Mouse (Mus musculus) forebrain, embryonic 14.5 days (tissue): ENCODE measurements around the gene Gm6592. TPM values are rescaled to one million over a fixed set of nuclear protein-coding genes. Genes with fewer than 3 reads are reported as not detected.

Source experiments
- ATAC-seq: fragments of 200-750 bp; cut with Nextera tagmentation; 2 replicates; pipeline ENCODE4 v1.8.0; 2017; ENCODE audit warnings: mild to moderate bottlenecking, moderate library complexity
- DNase-seq: peaks from one replicate; pipeline ENCODE4 v3.0.0-alpha.2; 2015; ENCODE audit warnings: low spot score
- H3K27ac ChIP-seq: fragments of 300-500 bp; sonication (generic); 2 replicates; pipeline ENCODE4 v1.5.1; 2014; ENCODE audit warnings: low read depth, mild to moderate bottlenecking, control low read depth, low read length, moderate library complexity
- H3K27me3 ChIP-seq: fragments of 300-500 bp; sonication (generic); replicated peaks from 2 replicates; pipeline ENCODE4 v1.6.1; 2014; ENCODE audit warnings: low read length, control low read depth, mixed read lengths; ENCODE audit not compliant: control insufficient read depth, insufficient read depth
- H3K36me3 ChIP-seq: fragments of 300-500 bp; sonication (generic); 2 replicates; pipeline ENCODE4 v1.6.1; 2014; ENCODE audit warnings: low read length, control low read depth; ENCODE audit not compliant: control insufficient read depth, insufficient read depth
- H3K4me1 ChIP-seq: fragments of 300-500 bp; sonication (generic); 2 replicates; pipeline ENCODE4 v1.6.1; 2014; ENCODE audit warnings: antibody characterized with exemption, low read length, control low read depth; ENCODE audit not compliant: control insufficient read depth, insufficient read depth
- H3K4me2 ChIP-seq: fragments of 300-500 bp; sonication (generic); 2 replicates; pipeline ENCODE4 v1.6.1; 2014; ENCODE audit warnings: mild to moderate bottlenecking, control low read depth, low read length
- H3K4me3 ChIP-seq: fragments of 300-500 bp; sonication (generic); 2 replicates; pipeline ENCODE4 v1.5.1; 2014; ENCODE audit warnings: low read depth, low read length, control low read depth
- H3K9ac ChIP-seq: fragments of 300-500 bp; sonication (generic); 2 replicates; pipeline ENCODE4 v1.6.1; 2014; ENCODE audit warnings: mild to moderate bottlenecking, low read length, control low read depth, moderate library complexity
- H3K9me3 ChIP-seq: fragments of 300-500 bp; sonication (generic); replicated peaks from 2 replicates; pipeline ENCODE4 v1.6.1; 2016; ENCODE audit warnings: low read length, control low read depth, mixed read lengths; ENCODE audit not compliant: control insufficient read depth
- WGBS: fragments of 180-500 bp; shearing (Covaris S2); extraction: QIAGEN DNeasy Blood & Tissue Kit; methylation state at CpG from one replicate; pipeline ENCODE4 v1.1.7; 2014; 5-methylcytosine and 5-hydroxymethylcytosine counted together
- polyA plus RNA-seq: library from polyadenylated mRNA; unstranded; fragments of >200 nt; fragmentation: Nextera tagmentation; extraction: Ambion mirVana; gene quantifications from 2 replicates; pipeline ENCODE4 v1.2.1, GENCODE M21; 2014

The Gm6592 gene
- polyA plus RNA-seq, 1 experiment from 2014 or later, result not detected

DNA sequence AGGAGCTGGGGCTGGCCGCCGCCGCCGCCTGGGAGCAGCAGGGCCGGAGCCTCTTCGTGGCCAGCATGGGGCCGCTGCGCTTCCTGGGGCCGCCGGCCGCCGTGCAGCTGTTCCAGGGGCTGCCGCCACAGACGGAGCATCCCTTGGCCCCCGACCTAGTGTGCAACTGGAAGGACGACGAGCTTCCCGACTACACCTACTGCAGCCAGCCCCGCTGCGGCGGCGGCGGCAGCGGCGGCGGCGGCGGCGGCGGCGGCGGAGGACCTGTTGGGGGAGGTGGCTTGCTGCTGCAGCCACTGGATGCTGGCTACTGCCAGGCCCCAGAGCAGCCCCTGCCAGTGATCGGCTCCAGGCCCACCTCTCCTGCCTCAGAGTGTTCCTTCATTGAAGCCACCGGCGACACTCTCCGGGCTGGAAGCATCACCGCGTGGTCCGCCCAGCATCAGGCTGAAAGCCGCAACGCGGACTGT, 49.4 kb downstream of the Gm6592 start:
- WGBS, result 43% methylated on average over 27 of the region's 42 CpGs
- peak overlapping the region; percentile 54 for H3K4me3 ChIP-seq
- no peaks in the 10 kb centered on the region for H3K27me3 ChIP-seq
- H3K36me3 ChIP-seq, result no peaks in the 10 kb centered on the region
- ATAC-seq, result peak; percentile 70
- H3K4me1 ChIP-seq, result no peaks in the 10 kb centered on the region
- H3K27ac ChIP-seq, result peak overlapping the region; percentile 82
- H3K9ac ChIP-seq, result peak overlapping the region; percentile 75
- DNase-seq, result peak; percentile 27
- no peaks in the 10 kb centered on the region for H3K9me3 ChIP-seq
- H3K4me2 ChIP-seq, result peak overlapping the region; percentile 61

Other genes with a start within 250 kb of the Gm6592 start
- not detected in 2 replicates for gene Ssxb8, start 153.2 kb upstream of the Gm6592 start, polyA plus RNA-seq
- gene Ssx9, start 95.6 kb upstream of the Gm6592 start, polyA plus RNA-seq, result not detected in 2 replicates
- gene Ssxb5, start 40.3 kb upstream of the Gm6592 start, polyA plus RNA-seq, result not detected in 2 replicates
- not detected in 2 replicates for gene Gm5751, start 30.3 kb downstream of the Gm6592 start, polyA plus RNA-seq
- gene B630019K06Rik, start 48.4 kb downstream of the Gm6592 start, polyA plus RNA-seq, result 15.2 and 15.6 TPM in 2 replicates
- not detected in 2 replicates for gene Fthl17b, start 119.0 kb downstream of the Gm6592 start, polyA plus RNA-seq
- gene Fthl17c, start 132.6 kb downstream of the Gm6592 start, polyA plus RNA-seq, result not detected in 2 replicates
- gene Fthl17d, start 142.8 kb downstream of the Gm6592 start, polyA plus RNA-seq, result not detected in 2 replicates
- not detected in 2 replicates for gene Fthl17e, start 189.5 kb downstream of the Gm6592 start, polyA plus RNA-seq
- not detected in 2 replicates for gene Fthl17f, start 219.0 kb downstream of the Gm6592 start, polyA plus RNA-seq